Mouse (Mus musculus): ENCODE results near the gene Eps8l3. TPM values are rescaled to one million over a fixed set of nuclear protein-coding genes. Genes with fewer than 3 reads are reported as not detected.

The Eps8l3 gene
- polyA plus RNA-seq, 1 experiment = 0.72 TPM

DNA sequence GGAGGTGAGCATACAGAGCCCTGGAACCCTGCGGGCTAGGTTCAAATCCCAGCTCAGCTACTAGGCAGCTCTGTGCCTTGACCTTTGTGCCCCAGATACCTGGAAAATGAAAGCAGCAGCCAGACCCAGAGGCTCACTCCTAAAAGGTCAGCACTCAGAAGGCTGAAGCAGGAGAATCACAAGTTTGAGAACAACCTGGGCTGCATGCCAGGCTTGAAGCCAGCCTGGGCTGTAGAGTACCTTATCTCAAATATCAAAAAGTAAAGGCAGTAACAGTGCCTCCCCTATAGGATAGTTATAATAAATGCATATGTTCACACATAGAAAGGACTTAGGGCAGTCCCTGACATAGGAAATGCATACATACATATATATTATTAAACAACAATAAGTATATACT, 43.7 kb upstream of the Eps8l3 start:
- no peaks in the 10 kb centered on the region for H3K4me1 ChIP-seq (ENCODE audit: control insufficient read depth, insufficient read depth, low read length)
- no peaks in the 10 kb centered on the region for H3K27me3 ChIP-seq (replicated peaks; ENCODE audit: control insufficient read depth, insufficient read depth, low read length)
- DNase-seq = no peak
- WGBS = 89% methylated on average over 1 of the region's 1 CpGs
- no peak overlapping the region for H3K27ac ChIP-seq (ENCODE audit: insufficient read depth, low read depth, low read length)
- H3K4me3 ChIP-seq (ENCODE audit: insufficient read depth, low read depth, low read length) = no peak overlapping the region
- H3K36me3 ChIP-seq (ENCODE audit: control insufficient read depth, insufficient read depth, low read length) = no peaks in the 10 kb centered on the region
- TF ChIP-seq CTCF (conservative IDR thresholded peaks at IDR 0.05; ENCODE audit: insufficient read depth, insufficient read length, low read depth, low read length) (no peak), POLR2A (IDR thresholded peaks at IDR 0.05; ENCODE audit: low read depth, low read length) (no peak)

DNA sequence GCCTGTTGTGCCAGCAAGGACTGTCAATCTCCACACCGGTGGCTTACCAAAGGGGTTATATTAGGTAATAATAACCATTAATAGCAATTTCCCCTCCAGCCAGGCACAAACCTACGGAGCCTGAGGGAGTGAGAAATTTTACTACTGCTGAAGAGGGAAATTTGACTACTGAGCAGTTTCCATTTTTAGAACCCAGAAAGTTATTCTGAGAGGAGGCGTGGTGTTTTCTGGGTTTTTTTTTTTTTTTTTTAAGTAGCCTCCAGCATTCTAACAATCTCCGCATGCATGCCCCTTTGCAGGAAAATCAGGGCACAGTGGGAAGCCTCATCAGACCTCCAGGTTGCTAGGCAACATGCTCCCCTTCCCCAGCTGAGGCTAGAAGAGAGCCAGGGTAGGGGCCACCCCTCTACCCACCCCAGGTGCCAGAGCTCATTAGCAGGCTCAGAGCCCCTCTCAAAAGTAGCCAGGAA, 43.1 kb upstream of the Eps8l3 start:
- no peaks in the 10 kb centered on the region for H3K4me1 ChIP-seq (ENCODE audit: control insufficient read depth, insufficient read depth, low read length)
- H3K4me3 ChIP-seq (ENCODE audit: insufficient read depth, low read depth, low read length) = no peak overlapping the region
- no peak for DNase-seq
- H3K36me3 ChIP-seq (ENCODE audit: control insufficient read depth, insufficient read depth, low read length) = no peaks in the 10 kb centered on the region
- H3K27ac ChIP-seq (ENCODE audit: insufficient read depth, low read depth, low read length) = no peak overlapping the region
- 49% methylated on average over 4 of the region's 4 CpGs for WGBS
- H3K27me3 ChIP-seq (replicated peaks; ENCODE audit: control insufficient read depth, insufficient read depth, low read length) = no peaks in the 10 kb centered on the region
- TF ChIP-seq POLR2A (IDR thresholded peaks at IDR 0.05; ENCODE audit: low read depth, low read length) (no peak), CTCF (conservative IDR thresholded peaks at IDR 0.05; ENCODE audit: insufficient read depth, insufficient read length, low read depth, low read length) (no peak)

DNA sequence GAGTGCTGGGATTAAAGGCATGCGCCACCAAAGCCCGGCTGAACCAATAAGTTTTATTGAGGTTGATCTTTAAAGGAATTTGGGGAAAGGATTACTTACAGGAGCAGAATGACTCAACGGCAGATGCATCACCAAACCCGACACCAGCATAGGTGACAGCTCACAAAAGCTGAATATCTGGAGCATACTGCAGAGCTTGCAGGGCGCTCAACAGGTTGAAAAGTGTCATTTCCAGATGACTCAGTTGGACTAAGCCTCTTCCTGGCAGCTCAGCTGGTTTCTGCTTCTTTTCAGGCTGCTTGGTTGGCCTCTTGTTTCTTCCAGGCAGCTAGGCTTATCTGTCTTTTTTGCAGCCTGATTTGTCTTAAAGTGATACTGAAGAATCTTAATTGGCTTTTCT, 41.7 kb upstream of the Eps8l3 start:
- Histone ChIP-seq H3K27me3 (replicated peaks; ENCODE audit: control insufficient read depth, insufficient read depth, low read length) (no peaks in the 10 kb centered on the region), H3K4me1 (ENCODE audit: control insufficient read depth, insufficient read depth, low read length) (no peaks in the 10 kb centered on the region), H3K36me3 (ENCODE audit: control insufficient read depth, insufficient read depth, low read length) (no peaks in the 10 kb centered on the region), H3K4me3 (ENCODE audit: insufficient read depth, low read depth, low read length) (no peak overlapping the region), H3K27ac (ENCODE audit: insufficient read depth, low read depth, low read length) (no peak overlapping the region)
- 93% methylated on average over 5 of the region's 5 CpGs for WGBS
- no peak for TF ChIP-seq POLR2A (IDR thresholded peaks at IDR 0.05; ENCODE audit: low read depth, low read length)
- TF ChIP-seq CTCF (conservative IDR thresholded peaks at IDR 0.05; ENCODE audit: insufficient read depth, insufficient read length, low read depth, low read length) = no peak
- no peak for DNase-seq

DNA sequence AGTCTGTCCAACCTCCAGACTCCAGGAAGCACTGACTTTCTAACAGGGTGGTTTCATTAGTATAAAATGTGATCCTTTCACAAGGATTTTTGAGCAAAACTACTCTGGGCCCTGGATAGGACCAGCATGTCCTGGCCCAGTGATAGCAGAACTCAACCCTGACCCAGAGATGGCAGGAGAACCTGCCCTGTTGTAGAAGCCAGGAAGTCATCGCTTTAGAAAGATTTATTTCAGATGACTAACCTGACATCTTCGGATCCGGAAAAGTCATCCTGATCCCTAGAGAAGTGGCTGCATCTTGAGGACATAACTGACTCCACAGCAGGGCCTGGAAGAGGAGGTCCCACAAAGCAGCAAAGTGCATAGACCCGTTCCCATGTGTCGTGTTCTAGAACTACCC, 37.2 kb upstream of the Eps8l3 start:
- TF ChIP-seq CTCF (conservative IDR thresholded peaks at IDR 0.05; ENCODE audit: insufficient read depth, insufficient read length, low read depth, low read length) = no peak
- TF ChIP-seq POLR2A (IDR thresholded peaks at IDR 0.05; ENCODE audit: low read depth, low read length) = no peak

DNA sequence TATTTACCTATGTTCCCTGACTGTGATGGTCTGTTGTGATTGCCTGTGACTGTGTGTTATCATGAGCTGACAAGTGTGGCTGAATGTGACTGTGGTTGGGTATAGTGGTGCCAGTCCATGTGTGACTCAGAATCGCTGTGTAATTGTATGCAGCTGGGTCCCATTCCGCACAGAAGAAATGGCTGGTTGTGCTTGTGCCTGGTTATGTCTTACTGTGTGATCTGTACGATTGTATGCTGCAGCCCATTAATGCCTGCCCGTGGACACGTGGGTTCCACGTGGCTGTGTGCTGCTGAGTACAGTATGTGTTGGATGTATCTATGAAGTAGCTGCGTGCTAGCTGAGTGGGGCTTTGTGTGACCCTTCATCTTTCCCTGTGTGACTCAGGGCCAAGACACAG, 36.2 kb upstream of the Eps8l3 start:
- no peak for DNase-seq

More for the DNA sequence above, 37.2 kb upstream of the Eps8l3 start:
- Histone ChIP-seq H3K27me3 (replicated peaks; ENCODE audit: control insufficient read depth, insufficient read depth, low read length) (no peaks in the 10 kb centered on the region), H3K4me3 (ENCODE audit: insufficient read depth, low read depth, low read length) (no peak overlapping the region), H3K4me1 (ENCODE audit: control insufficient read depth, insufficient read depth, low read length) (no peaks in the 10 kb centered on the region), H3K36me3 (ENCODE audit: control insufficient read depth, insufficient read depth, low read length) (no peaks in the 10 kb centered on the region), H3K27ac (ENCODE audit: insufficient read depth, low read depth, low read length) (no peak overlapping the region)
- WGBS = 82% methylated on average over 5 of the region's 5 CpGs
- no peak for DNase-seq

DNA sequence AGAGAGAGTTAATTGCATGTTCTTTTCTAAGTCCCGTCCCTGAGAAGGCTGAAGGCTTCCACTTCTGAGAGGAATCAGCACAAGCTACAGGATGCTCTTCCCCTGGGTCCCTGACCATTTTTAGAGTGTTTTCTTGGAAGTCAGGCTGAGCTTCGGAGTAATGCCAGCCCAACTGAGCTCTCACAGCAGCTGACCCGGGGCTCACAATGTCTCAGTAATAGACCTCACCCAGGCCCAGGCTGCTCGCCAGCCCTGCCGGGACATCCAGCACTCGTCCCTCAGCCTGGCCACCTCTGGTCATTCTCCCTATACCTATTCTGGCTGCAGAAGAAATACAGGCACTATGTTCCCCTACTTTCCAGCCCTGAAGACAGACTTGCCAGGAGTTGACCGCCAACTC, 35.7 kb upstream of the Eps8l3 start:
- no peaks in the 10 kb centered on the region for H3K27me3 ChIP-seq (replicated peaks; ENCODE audit: control insufficient read depth, insufficient read depth, low read length)
- no peak overlapping the region for H3K27ac ChIP-seq (ENCODE audit: insufficient read depth, low read depth, low read length)
- TF ChIP-seq POLR2A (IDR thresholded peaks at IDR 0.05; ENCODE audit: low read depth, low read length) = no peak
- TF ChIP-seq CTCF (conservative IDR thresholded peaks at IDR 0.05; ENCODE audit: insufficient read depth, insufficient read length, low read depth, low read length) = no peak
- H3K4me1 ChIP-seq (ENCODE audit: control insufficient read depth, insufficient read depth, low read length) = no peaks in the 10 kb centered on the region
- H3K4me3 ChIP-seq (ENCODE audit: insufficient read depth, low read depth, low read length) = no peak overlapping the region
- no peaks in the 10 kb centered on the region for H3K36me3 ChIP-seq (ENCODE audit: control insufficient read depth, insufficient read depth, low read length)
- peak; percentile 41 for DNase-seq
- WGBS = 71% methylated on average over 7 of the region's 7 CpGs

More for the DNA sequence above, 36.2 kb upstream of the Eps8l3 start:
- WGBS = 91% methylated on average over 7 of the region's 7 CpGs
- Histone ChIP-seq H3K4me3 (ENCODE audit: insufficient read depth, low read depth, low read length) (no peak overlapping the region), H3K4me1 (ENCODE audit: control insufficient read depth, insufficient read depth, low read length) (no peaks in the 10 kb centered on the region), H3K36me3 (ENCODE audit: control insufficient read depth, insufficient read depth, low read length) (no peaks in the 10 kb centered on the region), H3K27me3 (replicated peaks; ENCODE audit: control insufficient read depth, insufficient read depth, low read length) (no peaks in the 10 kb centered on the region), H3K27ac (ENCODE audit: insufficient read depth, low read depth, low read length) (no peak overlapping the region)
- no peak for TF ChIP-seq CTCF (conservative IDR thresholded peaks at IDR 0.05; ENCODE audit: insufficient read depth, insufficient read length, low read depth, low read length)
- no peak for TF ChIP-seq POLR2A (IDR thresholded peaks at IDR 0.05; ENCODE audit: low read depth, low read length)

DNA sequence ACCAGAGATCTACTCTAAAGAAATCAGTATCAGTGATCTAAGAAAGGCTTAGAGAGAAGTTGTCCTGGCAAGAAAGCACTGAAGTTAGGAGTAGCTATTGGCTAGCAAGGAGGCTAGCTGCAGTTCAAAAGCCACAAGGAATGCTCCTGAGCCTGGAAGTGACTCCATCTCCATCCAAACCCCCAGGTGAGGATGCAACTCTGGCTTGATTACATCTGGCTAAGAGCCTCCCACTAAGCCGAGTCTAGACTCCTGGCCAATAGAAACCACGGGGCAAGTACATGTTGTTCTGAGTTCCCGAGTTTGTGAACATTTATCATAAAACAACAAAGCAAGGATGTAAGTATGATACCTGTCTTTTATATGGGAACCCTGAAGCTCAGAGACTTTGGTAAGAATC, 33.6 kb upstream of the Eps8l3 start:
- Histone ChIP-seq H3K4me1 (ENCODE audit: control insufficient read depth, insufficient read depth, low read length) (no peaks in the 10 kb centered on the region), H3K4me3 (ENCODE audit: insufficient read depth, low read depth, low read length) (no peak overlapping the region), H3K27me3 (replicated peaks; ENCODE audit: control insufficient read depth, insufficient read depth, low read length) (no peaks in the 10 kb centered on the region), H3K36me3 (ENCODE audit: control insufficient read depth, insufficient read depth, low read length) (no peaks in the 10 kb centered on the region), H3K27ac (ENCODE audit: insufficient read depth, low read depth, low read length) (no peak overlapping the region)
- DNase-seq = no peak
- TF ChIP-seq CTCF (conservative IDR thresholded peaks at IDR 0.05; ENCODE audit: insufficient read depth, insufficient read length, low read depth, low read length) (no peak), POLR2A (IDR thresholded peaks at IDR 0.05; ENCODE audit: low read depth, low read length) (no peak)
- WGBS = 95% methylated on average over 3 of the region's 3 CpGs
